Mouse (Mus musculus): ENCODE measurements around the gene Med22.

GRCm38 (mm10) chr2:26902467-26903220, 7.8 kb downstream of the Med22 start, which contains the start of gene Surf6:
- TF ChIP-seq CTCF (IDR thresholded peaks at IDR 0.05; ENCODE audit: control insufficient read depth, insufficient read depth, low read length) (no peak), POLR2A (IDR thresholded peaks at IDR 0.05; ENCODE audit: borderline replicate concordance, control insufficient read depth, low read depth, low read length) (peak; percentile 62; the same call in 1 of the 2 replicates)

Measured in bone marrow, adult 2 months (tissue).